Mouse (Mus musculus) heart, postnatal 25 days (tissue): Measurements from ENCODE around the gene Olfr1306. TPM values are rescaled to one million over a fixed set of nuclear protein-coding genes. Genes with fewer than 3 reads are reported as not detected.

Experiments
- DNase-seq: peaks from one replicate; pipeline ENCODE4 v3.0.0; 2022; ENCODE audit warnings: low spot score
- intact Hi-C: fragments of 180-260 bp; cut with DNase I; formaldehyde crosslinking; loops from one replicate; pipeline ENCODE4 v1.15.1; 2025
- total RNA-seq, 2 experiments: library from RNA; stranded (reverse); gene quantifications; 2 replicates each; pipeline ENCODE4 v1.2.3; 2021

Olfr1306 gene
- total RNA-seq = not detected

- DNase-seq = no peak
- intact Hi-C loops = no loop called here
Observed at GRCm38 (mm10) chr2:111916171-111916570, at the start of gene Olfr1306. Gene Olfr1306 (minus strand): TSS chr2:111916271.

DNA sequence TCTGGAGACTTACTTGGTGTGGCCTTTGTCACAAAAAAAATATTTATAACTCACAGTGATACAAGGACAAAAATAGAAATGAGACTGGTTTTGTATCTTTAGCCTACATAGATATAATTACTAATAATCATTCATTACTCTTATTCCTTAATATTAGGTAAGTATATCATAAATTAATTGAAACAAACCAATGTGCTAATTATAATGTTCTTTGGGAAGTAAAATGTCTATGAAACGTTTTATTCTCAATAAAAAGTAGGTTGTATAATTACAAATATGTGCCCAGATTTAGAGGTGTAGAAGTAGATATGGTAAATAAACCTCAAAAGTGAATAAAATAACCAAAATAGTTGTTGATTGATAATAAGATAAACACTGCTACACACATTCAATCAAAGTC, 48.8 kb upstream of the Olfr1306 start, which contains the start of gene Olfr1308:
Gene Olfr1308, minus strand, starts transcription at position 101 of the 400 bp plus-strand sequence.
- intact Hi-C loops = no loop called here
- no peak for DNase-seq

GRCm38 (mm10) chr2:111949340-111949739, 33.3 kb upstream of the Olfr1306 start, which contains the start of gene Olfr1307:
Gene Olfr1307 (minus strand): TSS chr2:111949440.
- DNase-seq = no peak
- intact Hi-C loops = no loop called here

GRCm38 (mm10) chr2:111877049-111877448, 39.0 kb downstream of the Olfr1306 start, which contains the start of gene Olfr1305:
Gene Olfr1305 (minus strand): TSS chr2:111877149.
- no peak for DNase-seq
- intact Hi-C loops = no loop called here

Other genes with a start within 250 kb of the Olfr1306 start
- not detected for gene Olfr1301, start 165.3 kb downstream of the Olfr1306 start, total RNA-seq
- not detected for gene Olfr1302, start 138.8 kb downstream of the Olfr1306 start, total RNA-seq
- not detected for gene Olfr1303, start 95.9 kb downstream of the Olfr1306 start, total RNA-seq
- not detected for gene Olfr1305, start 39.1 kb downstream of the Olfr1306 start, total RNA-seq
- gene Olfr1307, start 33.2 kb upstream of the Olfr1306 start, total RNA-seq = not detected
- not detected for gene Olfr1308, start 48.7 kb upstream of the Olfr1306 start, total RNA-seq
- gene Olfr1309, start 74.0 kb upstream of the Olfr1306 start, total RNA-seq = not detected
- not detected for gene Olfr1310, start 96.4 kb upstream of the Olfr1306 start, total RNA-seq
- gene Olfr1311, start 108.1 kb upstream of the Olfr1306 start, total RNA-seq = not detected
- gene Olfr1312, start 134.0 kb upstream of the Olfr1306 start, total RNA-seq = not detected
- gene Olfr1313, start 161.6 kb upstream of the Olfr1306 start, total RNA-seq = not detected
- not detected for gene Olfr1314, start 180.5 kb upstream of the Olfr1306 start, total RNA-seq
- gene Olfr1315-ps1, start 199.2 kb upstream of the Olfr1306 start, total RNA-seq = not detected
- gene Olfr1316, start 218.7 kb upstream of the Olfr1306 start, total RNA-seq = not detected
- gene Olfr1317, start 224.1 kb upstream of the Olfr1306 start, total RNA-seq = not detected
- gene Olfr1318, start 237.9 kb upstream of the Olfr1306 start, total RNA-seq = not detected